Mouse (Mus musculus) erythroblast, embryonic 14.5 days (primary cell): ENCODE measurements around the gene Phf8.

Experiments
- GATA1 ChIP-seq: IDR thresholded peaks from 2 replicates; pipeline ENCODE4 v1.6.1; 2012; ENCODE audit warnings: low read length, inconsistent platforms, mixed read lengths
- TAL1 ChIP-seq: IDR thresholded peaks from 3 replicates; pipeline ENCODE4 v1.6.1; 2012; ENCODE audit warnings: low read length, inconsistent platforms, mixed read lengths

GRCm38 (mm10) chrX:151674492-151675171 is 154.2 kb downstream of the Phf8 start:
- TF ChIP-seq GATA1, result no peak
- TF ChIP-seq TAL1, result no peak
